Mouse (Mus musculus) adrenal gland, adult 18-20 months (tissue): ENCODE measurements around the gene Dnajc2. TPM values are rescaled to one million over a fixed set of nuclear protein-coding genes. Genes with fewer than 3 reads are reported as not detected.
A peak's percentile ranks its signal among the peaks of the same experiment; 100 is the strongest.
"Not testable (repeated sequence)": the region's sequence is repeated elsewhere in the genome, so short reads cannot be mapped to it uniquely, and the experiment has no call there.

Source experiments
- DNase-seq, 2 experiments: peaks; one replicate each; pipeline ENCODE4 v3.0.0; 2021 to 2022; ENCODE audit warnings: low spot score in 2 of 2
- total RNA-seq, 2 experiments: library from RNA; stranded (reverse); gene quantifications; 1 replicate in 1 of 2; 2 replicates in 1 of 2; pipeline ENCODE4 v1.2.3; 2021

Dnajc2 gene
- total RNA-seq, 2 experiments from 2014 or later = 28.2 to 30.0 TPM

DNA sequence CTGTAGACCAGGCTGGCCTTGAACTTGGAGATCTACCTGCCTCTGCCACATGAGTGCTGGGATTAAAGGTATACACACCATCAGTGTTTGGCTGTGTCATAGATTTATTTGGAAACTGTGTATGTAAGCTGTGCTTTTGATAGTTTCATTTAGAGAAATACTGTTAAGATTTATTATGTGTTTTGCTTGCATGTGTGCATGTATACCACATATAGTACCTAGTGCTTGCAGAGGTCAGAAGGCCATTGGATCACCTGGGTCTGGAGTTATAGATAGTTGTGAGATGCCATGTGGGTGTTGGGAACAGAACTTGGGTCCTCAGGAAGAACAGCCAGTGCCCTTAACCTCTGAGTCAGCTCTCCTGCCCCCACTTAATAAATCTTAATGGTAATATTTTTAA is 40.4 kb downstream of the Dnajc2 start:
- no peak for DNase-seq

DNA sequence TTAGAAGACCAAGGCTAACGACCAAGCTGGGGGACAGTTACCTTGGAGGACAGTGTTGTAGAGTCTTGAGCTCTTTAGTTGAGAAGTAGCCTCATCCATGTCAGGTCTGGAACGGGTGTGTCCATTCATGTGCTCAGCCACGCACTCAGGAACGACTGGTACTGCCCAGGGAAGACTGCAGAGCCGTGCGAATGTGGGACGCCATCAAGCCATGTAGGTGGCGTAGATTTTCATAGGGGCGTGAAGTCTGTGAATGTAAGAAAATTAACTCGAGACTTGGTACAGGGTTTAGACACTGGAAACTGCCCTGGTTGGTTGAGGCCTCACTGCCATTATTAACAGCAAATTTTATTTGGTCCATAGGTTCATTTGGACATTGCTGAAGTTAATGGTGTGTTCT is 41.4 kb downstream of the Dnajc2 start:
- no peak for DNase-seq

DNA sequence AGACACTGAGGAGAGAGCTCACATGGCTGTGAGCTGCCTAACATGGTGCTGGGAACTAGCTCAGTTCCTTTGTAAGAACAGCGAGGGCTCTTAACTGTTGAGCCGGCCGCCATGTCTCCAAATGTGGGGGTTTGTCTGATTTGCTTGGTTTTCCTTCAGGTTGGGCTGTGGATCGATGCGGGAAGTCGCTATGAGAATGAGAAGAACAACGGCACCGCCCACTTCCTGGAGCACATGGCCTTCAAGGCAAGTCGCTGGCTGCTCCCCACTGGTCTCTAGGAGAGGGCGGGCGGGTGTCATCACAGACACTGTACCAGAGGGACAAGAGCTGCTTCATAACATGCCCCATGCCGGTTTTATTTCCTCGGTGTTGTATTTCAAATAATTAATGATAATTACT is 45.2 kb downstream of the Dnajc2 start:
- DNase-seq = no peak

DNA sequence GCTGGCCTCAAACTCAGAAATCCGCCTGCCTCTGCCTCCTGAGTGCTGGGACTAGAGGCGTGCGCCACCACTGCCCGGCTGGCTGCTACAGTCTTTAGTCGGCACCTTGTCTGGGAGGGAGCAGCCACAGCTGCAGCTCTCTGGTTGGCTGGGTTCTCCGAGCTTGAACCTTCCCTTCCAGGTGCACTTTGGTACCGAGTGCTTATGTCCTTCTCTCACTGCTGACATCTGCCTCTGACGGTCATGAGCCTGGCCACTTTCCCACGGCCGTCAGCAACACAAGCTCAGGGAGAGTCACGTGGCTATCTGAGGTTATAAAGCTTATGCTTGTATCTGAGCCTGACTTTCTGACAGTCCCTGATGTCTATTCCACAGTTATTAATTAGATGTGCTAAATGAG is 45.9 kb downstream of the Dnajc2 start:
- no peak for DNase-seq

DNA sequence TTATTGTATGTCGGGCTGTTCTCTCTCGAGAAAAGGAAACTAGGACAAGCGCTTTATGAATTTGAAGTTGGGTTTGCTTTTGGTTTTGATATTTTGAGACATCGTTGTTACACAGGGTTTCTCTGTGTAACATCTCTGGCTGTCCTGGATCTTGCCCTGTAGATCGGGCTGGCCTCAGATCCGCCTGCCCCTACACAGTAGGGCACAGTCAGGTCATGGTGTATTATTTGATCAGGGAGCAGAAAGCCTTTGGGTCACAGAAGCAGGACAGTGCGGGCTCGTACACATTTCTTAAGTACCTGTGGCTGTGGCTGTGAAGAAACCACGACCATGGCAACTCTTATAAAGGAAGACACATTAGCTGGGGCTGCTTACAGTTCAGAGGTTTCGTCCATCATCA is 47.4 kb downstream of the Dnajc2 start:
- no peak for DNase-seq

DNA sequence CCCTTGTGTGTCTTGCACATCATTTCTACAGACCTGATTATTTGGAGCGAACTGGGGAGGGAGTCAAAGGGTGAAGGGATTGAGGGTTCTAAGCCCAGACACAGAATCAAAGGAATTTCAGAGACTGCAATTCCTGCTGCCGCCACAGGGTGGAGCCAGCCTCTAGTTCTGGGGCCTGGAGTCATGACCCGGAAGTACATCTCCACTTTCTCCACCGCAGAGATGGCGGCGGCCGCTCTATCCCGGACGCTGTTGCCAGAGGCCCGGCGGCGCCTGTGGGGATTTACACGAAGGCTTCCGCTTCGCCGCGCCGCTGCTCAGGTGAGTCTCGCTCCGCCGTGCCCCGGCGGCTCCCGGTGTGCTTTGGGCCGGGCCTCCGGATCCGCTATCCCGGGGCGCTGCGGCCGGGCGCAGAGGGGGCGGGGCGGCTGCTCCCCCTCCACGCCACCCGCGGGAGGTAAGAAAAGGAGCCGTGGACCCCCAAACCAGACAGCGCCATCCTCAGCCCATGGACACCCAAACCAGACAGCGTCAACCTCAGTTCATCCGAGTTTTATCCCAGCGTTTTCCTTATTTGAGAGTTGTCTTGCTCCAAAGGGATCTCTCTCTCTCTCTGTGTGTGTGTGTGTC is 48.0 kb downstream of the Dnajc2 start, which contains the start of gene Pmpcb:
Pmpcb (plus strand) TSS at position 186 of the 630 bp plus-strand sequence.
- peak; percentile 81 to 83 for DNase-seq

DNA sequence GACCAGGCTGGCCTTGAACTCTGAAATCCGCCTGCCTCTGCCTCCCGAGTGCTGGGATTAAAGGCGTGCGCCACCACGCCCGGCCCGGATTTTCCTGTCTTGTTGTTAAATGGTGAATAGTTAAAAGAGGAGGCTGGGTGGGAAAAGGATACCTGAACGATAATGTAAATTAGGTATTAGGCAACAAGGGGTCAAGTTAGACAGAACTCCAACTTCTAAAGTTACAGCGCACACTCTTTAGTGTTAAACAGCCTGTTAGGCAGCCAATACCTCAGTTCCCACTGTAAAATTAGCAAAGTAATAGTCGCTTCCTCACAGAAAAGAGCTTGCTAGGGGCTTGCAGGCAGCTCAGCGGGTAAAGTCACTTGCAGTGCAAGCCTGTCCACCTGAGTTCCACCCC is 49.0 kb downstream of the Dnajc2 start:
- DNase-seq = no peak

DNA sequence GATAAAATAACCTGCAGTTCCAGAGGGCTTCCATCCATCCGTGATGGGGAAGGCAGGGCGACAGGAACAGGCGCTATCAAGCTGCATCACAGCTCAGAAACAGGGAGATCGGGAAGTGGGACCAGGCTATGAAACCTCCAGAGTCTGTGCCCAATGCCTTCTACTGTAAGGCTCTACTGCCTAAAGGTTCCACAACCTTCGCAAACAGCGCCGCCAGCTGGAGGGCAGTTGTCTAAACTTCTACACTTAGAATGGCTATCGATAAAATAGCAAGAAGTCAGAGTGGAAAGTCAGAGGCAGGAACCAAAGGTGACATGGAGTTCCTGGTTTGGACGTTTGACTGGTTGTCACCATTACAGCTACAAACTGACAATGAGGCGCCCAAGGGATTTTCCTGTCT is 49.5 kb downstream of the Dnajc2 start:
- peak; percentile 74 to 76 for DNase-seq

DNA sequence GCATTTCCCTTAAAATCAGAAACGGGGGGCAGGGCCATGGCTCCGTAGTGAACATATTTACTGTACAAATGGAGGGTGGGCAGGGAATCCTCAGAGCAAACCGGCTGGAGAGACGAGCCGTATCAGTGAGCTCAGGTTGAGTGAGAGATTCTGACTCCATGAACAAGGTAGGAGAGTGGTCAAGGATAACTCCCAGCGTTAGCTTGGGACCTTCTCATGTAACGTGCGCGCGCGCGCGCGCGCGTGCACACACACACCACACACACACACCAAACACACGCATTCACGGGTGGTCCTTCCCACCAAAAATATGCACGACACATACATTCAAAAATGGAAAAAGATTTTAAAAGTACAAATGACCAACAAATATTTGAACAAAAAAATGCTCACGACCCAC is 50.0 kb downstream of the Dnajc2 start:
- DNase-seq = no peak

DNA sequence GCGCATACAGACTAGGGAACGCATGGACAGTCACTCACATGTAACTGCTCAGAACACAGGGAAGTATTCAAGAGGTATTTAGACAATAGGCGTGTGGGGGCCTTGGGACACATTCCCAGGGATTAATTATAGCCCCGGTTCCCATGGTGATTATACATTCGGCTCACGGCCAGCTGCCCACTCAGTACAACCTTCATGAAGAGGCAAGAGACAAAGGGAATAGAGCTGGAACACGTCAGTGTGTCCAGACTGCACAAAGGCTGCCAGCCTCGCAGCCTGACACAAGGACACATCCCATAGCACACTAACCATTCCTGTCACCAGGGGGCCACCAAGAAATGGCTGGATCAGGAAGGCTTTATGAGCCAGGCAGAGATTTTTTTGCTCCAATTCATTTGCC is 52.1 kb downstream of the Dnajc2 start:
- peak; percentile 50 to 69 for DNase-seq

DNA sequence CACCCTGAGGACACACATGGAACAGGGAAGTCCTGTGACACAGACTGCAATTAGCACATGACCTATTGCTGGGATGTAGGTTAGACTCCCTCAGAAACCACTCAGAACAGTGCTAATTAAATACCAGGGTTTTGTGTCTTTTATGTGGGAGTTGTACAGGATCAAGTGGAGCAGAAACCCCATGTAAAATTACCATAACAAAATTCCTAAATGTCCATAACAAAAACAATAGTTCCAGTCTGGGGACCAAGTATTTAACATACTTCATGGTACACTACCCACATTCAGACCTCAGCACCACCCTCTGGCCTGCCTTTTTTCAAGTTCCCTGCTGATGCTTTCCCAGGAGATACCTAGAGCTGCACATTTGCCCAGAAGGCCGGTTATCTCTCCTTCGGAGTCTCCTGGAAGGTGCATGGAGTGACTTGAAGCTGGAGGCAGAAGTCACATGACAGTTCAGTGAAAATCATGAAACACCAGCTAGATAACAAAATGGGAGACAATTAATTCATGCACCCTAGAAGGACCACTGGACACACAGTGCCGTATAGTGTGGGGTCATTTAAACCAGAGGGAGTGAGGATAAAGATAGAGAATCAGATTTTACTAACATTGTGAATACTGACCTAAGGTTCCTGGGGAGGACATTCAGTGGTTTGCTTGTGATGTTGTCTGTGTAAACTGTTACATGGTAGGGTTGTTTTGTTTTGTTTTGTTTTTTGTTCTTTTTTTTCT is 52.7 kb downstream of the Dnajc2 start:
- no peak for DNase-seq

DNA sequence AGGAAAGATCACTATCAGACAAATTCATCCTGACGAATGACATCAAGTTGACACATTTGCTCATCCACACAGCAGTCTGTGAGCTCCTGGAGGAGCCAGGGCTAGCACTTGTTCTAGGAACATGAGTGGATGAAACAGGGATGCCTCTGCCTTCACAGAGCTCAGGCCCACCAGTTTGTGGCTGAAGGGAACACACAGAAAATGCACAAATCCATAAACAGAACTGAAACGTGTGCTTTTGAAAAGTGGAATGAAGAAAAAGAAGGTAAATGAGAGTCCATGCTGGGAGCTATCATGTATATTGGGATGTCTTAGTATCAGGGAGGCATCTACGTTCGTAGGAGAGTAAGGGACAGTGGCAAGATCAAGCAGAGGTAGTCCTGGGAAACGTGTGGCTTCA is 55.9 kb downstream of the Dnajc2 start:
- DNase-seq = no peak

DNA sequence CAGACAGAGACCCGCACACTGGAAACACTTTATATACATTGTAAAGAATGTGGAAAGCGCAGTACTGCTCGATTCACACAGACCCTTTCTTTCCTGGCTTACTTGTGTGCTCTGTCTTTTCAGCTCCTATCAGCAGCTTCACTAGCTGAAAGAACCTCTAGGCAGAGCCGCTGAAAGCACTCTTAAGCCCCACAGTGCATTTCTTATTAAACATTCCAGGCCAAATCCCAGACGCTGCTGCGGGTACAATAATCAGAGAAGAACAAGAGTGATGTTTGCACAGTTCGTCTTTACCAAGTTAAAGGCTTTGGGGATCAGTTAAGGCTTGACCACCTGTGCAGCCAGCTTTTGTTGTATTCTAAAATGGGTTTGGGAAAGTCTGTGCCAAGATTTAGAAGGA is 60.2 kb downstream of the Dnajc2 start:
- no peak for DNase-seq

DNA sequence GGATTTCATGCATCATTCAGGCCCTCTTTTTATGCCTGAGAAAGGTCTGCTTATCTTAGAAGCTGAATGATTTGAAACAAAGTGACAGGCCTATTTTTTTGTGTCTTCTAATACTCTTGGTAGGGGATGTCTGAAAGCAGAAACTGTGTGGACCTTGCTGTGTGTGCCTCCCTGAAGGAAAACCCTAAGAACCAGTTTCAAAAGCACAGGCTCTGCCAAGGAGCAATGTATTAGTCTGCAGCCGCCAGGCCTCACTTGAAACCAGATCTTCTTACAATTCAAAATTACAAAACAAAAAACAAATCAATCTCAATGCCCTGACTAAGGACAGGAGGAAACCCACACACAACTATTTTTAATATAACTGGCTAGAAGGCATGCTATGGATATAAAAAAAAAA is 60.6 kb downstream of the Dnajc2 start:
- DNase-seq = no peak

DNA sequence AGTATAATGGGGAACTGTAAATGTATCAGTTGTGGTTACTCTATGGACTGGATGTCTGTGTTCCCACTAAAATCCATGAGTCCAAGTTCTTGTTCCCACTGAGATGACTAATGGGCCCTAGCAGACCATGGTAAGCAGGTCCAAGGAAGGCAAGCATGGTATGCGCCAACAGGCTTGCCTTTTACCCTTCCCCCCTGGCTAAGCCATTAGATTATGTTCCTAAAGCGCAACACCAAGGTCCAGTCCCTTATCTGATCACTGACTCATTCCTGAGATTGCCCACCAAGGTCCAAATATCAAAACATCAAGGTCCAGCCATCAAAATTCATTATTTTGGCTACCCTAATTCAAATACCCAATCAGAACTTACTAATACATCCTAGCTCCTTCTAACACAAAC is 65.8 kb downstream of the Dnajc2 start:
- no peak for DNase-seq

DNA sequence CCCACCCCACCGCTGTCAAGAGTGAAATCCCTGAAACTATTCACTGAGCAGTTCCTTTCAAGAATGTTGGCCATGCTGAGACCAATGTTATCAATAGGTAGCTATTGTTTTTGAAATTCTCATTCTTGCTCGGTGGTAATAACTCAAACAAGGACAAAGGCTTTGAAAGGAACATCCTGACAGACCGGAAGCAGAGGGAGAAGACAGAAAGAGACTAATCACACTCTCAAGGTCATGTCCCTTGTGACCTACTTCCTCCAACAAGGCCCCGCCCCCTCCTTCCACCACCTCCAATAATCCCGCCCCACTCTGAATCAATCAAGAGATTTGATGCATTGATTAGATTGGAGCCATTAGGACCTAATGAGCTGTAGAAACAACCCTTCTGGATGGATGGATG is 66.5 kb downstream of the Dnajc2 start:
- DNase-seq = no peak

DNA sequence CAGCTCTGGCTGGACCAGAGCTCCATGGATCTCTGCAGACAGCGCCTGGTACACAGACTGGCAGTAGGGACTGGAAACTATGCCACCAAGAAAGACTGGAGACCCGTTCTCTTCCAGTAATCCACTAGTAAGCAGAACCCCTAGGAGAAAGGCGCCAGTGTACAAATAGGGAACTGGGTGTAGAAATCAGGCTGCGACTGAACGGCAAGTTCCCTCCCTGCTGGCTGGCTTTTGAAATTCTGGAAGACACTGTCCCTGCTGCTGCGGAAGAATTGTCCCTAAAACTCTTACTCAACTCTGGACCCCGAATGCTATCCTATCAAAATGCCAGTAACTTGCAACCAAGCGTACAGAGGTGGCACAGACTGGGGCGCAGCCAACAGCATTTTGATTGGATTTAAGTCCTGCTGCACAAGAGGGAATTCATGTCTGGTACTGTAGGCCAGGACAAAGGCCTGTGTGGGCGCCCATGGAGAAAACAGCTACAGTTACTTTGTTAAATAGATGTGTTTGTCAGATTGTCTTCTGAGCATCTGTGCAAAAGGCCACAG is 67.8 kb downstream of the Dnajc2 start:
- DNase-seq = no peak

DNA sequence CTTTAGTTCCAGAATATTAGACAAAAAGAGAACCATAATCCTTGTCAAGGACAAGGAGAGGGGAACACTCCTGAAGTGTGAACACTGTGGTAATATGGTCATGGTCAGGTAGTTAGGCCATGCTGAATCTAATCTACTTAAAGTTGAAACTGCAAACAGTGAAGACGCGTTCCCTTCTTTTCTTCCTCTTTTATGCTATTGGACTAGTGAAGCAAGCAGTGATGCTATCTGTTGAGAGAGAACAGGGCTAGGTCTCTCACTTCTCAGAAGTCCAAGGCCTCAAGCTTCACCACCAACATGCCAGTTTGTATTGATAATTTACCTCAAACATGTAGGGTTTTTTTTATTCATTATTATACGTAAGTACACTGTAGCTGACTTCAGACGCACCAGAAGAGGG is 70.6 kb downstream of the Dnajc2 start:
- no peak for DNase-seq

DNA sequence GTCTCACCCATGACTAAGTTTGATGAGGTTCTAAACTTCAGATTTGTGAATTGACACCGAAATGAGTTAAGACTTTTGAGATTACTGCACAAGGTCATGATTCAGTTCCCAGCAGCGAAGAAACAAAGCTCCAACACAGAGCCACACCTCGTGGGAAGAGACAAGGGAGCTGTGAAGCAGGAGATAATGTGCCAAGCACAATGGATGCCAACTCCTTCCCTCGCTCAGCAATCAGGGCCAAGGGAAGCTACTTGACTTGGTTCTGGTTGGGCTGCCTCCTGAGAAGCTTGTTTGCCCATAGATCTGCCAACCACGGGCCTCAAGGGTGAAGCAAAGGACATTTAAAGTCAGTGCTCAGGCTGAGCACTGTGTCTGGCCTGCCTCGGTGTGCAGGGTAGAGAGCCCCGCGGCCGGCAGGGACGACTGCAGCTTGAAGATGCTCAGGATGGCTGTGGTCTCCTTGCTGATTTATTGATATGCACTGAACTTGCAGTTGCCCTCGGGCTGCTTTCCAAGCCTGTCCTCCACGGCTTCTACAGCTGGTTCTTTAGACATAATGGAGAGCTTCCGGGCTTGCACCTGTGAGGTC is 72.8 kb downstream of the Dnajc2 start:
- DNase-seq = no peak

DNA sequence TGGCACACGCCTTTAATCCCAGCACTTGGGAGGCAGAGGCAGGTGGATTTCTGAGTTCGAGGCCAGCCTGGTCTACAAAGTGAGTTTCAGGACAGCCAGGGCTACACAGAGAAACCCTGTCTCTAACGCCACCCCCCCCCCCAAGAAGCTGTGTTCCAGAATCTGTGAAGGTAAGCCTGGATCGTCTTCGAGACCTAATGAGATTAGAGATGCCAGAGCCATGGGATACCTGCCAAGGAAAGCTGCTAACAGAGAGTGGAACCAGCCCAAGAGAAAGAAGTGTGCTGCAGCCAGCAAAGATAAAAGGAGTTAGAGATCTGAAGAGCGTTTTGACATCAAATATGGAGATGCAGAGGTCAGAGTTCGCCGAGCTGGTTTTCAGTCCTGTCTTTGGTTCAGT is 77.0 kb downstream of the Dnajc2 start:
- DNase-seq = not testable (repeated sequence)
